Mouse (Mus musculus) kidney, adult 2 months (tissue): ENCODE data around the gene Ctsc. TPM values are rescaled to one million over a fixed set of nuclear protein-coding genes. Genes with fewer than 3 reads are reported as not detected.

Experiments
- DNase-seq: peaks from one replicate; pipeline ENCODE4 v3.0.0; 2021
- H3K27ac ChIP-seq: fragments of 200-500 bp; 2 replicates; pipeline ENCODE4 v1.5.1; 2012; ENCODE audit warnings: low read depth, low read length, control low read depth, inconsistent platforms; ENCODE audit not compliant: insufficient read depth
- H3K27me3 ChIP-seq: fragments of 200-500 bp; replicated peaks from 2 replicates; pipeline ENCODE4 v1.6.1; 2012; ENCODE audit warnings: mild to moderate bottlenecking, moderate library complexity, low read length, inconsistent platforms; ENCODE audit not compliant: control insufficient read depth, insufficient read depth
- H3K36me3 ChIP-seq: fragments of 200-500 bp; 2 replicates; pipeline ENCODE4 v1.6.1; 2012; ENCODE audit warnings: mild to moderate bottlenecking, moderate library complexity, low read length, inconsistent platforms; ENCODE audit not compliant: control insufficient read depth, insufficient read depth
- H3K4me1 ChIP-seq: fragments of 200-500 bp; 2 replicates; pipeline ENCODE4 v1.6.1; 2011; ENCODE audit warnings: low read length; ENCODE audit not compliant: control insufficient read depth, insufficient read depth
- H3K4me3 ChIP-seq: fragments of 200-500 bp; 2 replicates; pipeline ENCODE4 v1.5.1; 2011; ENCODE audit warnings: mild to moderate bottlenecking, low read depth, low read length, control low read depth; ENCODE audit not compliant: insufficient read depth
- CTCF ChIP-seq: fragments of 200-500 bp; conservative IDR thresholded peaks from 2 replicates; pipeline ENCODE4 v1.5.1; 2011; ENCODE audit warnings: low read depth, mild to moderate bottlenecking, control low read depth, low read length, moderate library complexity, mixed read lengths; ENCODE audit not compliant: insufficient read depth, insufficient read length
- POLR2A ChIP-seq: fragments of 200-500 bp; IDR thresholded peaks from one replicate; pipeline ENCODE4 v1.6.1; 2011; ENCODE audit warnings: low read depth, low read length, control low read depth
- WGBS: fragments of 180-500 bp; shearing (Covaris S2); methylation state at CpG from one replicate; pipeline ENCODE4 v1.1.7; 2018; 5-methylcytosine and 5-hydroxymethylcytosine counted together
- polyA plus RNA-seq: library from polyadenylated mRNA; depleted of rRNA; stranded (reverse); fragments of >200 nt; gene quantifications from 2 replicates; pipeline ENCODE4 v1.2.3, GENCODE M21; 2012

Gene Ctsc
- polyA plus RNA-seq, 1 experiment: 13.9 TPM

DNA sequence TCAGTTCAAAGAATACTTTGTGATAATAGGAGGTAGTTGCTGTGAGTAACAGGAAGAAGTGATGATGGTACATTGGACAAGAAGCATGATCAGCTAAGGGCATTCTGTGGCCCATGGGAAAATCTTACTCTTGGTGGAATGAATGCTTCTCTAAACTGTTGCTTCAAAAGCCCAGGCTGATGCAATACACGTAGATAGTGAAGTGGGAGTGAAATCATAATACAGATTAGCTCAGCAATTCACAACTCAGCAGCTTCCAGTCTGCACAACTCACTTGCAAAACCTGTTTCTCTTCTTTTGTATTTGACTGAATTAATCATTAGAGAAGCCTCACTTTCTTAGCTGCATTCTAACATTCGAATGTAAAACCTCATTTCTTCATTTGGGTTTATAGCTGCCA lies 6.4 kb upstream of the Ctsc start:
- DNase-seq: peak; percentile 31
- H3K27me3 ChIP-seq: no peaks in the 10 kb centered on the region
- no peaks in the 10 kb centered on the region for H3K36me3 ChIP-seq
- H3K27ac ChIP-seq: no peak overlapping the region; the same call in 1 of the 2 replicates
- TF ChIP-seq POLR2A (no peak), CTCF (no peak)
- 23% methylated on average over 2 of the region's 2 CpGs for WGBS
- 0 out of 2 replicates have a peak, but pooled peaks cover 4% of the 10 kb centered on the region for H3K4me1 ChIP-seq
- no peak overlapping the region for H3K4me3 ChIP-seq

DNA sequence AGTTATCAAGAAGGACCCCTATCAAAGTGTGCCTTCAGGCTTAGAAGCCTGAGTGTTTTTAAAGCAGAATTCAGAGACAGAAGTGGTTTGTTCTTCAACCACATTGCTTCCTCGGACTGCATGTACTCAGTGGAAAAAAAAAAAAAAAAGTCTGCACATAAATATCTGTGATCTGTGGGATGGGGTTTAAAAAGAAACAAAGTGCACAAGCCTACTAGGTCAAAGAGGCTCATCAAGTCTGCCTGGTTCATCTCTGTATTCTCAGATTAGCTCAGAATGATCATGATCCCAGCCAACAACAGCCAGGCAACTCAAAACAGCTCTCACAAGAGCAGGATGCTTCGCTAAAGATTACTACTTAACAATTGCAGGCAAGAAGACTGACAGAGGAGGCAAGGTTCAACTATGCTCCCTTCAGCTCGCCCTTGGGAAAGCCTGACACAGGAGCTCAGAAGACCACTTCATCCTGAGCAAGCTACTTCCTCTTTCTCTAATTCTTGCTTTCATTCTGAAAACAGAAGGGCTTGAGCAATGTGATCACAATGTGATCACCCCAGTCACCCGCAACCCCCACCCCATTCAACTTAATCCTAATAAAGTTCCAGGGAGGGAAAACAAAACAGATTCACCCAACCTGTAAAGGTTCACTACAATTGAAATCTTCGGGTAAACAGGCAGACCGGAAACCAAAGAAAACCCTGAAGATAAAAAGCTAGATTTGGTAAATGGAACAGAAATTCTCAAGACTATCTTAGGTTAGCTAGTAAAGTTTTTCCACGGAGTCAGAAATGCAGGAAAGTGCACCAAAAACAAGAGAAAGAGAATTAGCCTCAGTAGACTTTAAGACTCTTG lies 745 bp upstream of the Ctsc start:
- no peak for TF ChIP-seq CTCF
- TF ChIP-seq POLR2A: no peak

DNA sequence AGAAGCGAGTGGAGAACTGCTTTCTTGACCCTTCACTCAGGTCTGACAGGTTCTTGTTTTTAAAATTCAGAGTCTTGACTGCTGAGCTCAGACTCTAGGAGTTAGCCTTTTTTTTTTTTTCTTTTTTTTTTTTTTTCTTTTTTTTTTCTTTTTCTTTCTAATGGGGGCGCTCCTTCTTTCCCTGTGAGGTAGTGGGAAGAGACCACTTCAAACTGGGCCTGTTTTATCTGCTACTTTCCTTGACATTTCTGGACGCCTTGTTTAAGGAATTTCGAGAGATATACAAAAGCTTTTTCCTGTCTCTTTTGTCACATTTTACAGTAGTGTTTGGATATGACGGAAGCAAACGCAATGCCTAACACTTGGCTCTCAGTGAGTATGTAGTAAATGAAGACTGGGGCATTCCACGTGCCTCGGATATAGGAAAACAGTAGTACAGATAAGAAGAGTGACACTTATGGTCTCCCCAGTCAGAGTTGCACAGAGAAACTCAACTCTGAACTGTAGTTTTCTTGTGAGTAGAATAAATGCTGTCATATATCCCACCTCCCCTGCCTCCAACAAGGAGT lies 827 bp downstream of the Ctsc start:
- Histone ChIP-seq H3K36me3 (no peaks in the 10 kb centered on the region), H3K4me3 (no peak overlapping the region; the same call in 1 of the 2 replicates), H3K4me1 (no peaks in the 10 kb centered on the region; the same call in 1 of the 2 replicates), H3K27ac (no peak overlapping the region), H3K27me3 (no peaks in the 10 kb centered on the region)
- WGBS: 48% methylated on average over 8 of the region's 8 CpGs
- TF ChIP-seq POLR2A: no peak
- no peak for TF ChIP-seq CTCF
- DNase-seq: no peak

More for the DNA sequence above, 745 bp upstream of the Ctsc start:
- H3K27me3 ChIP-seq: no peaks in the 10 kb centered on the region
- peak overlapping the region; percentile 50; the same call in 1 of the 2 replicates for H3K4me3 ChIP-seq
- H3K27ac ChIP-seq: peak overlapping the region; percentile 35; the same call in 1 of the 2 replicates
- no peaks in the 10 kb centered on the region; the same call in 1 of the 2 replicates for H3K4me1 ChIP-seq
- DNase-seq: peak; percentile 16
- WGBS: 50% methylated on average over 7 of the region's 7 CpGs
- H3K36me3 ChIP-seq: no peaks in the 10 kb centered on the region

DNA sequence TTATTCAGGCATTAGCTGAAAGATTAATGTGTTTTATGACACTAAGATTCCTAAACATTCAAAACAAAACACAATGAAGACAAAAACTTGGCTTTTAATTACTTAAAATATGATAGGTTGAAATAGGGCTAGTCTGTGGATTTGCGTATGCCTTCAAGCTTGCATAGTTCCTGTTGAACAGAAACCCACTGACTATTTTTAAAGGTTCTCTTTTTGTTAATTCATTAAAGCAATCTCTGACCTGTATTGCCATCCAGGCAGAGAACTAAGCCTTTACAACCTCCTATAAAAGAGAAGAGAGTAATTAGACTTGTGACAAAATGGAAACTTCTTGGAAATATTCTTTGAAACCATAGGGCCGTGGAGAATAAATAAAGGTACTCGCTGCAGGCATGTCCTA lies 7.4 kb downstream of the Ctsc start:
- TF ChIP-seq POLR2A: no peak
- TF ChIP-seq CTCF: no peak
- Histone ChIP-seq H3K36me3 (no peaks in the 10 kb centered on the region), H3K27me3 (no peaks in the 10 kb centered on the region; the same call in 1 of the 2 replicates), H3K27ac (no peak overlapping the region), H3K4me3 (no peak overlapping the region), H3K4me1 (no peaks in the 10 kb centered on the region)
- no peak for DNase-seq
- 73% methylated on average over 3 of the region's 3 CpGs for WGBS

DNA sequence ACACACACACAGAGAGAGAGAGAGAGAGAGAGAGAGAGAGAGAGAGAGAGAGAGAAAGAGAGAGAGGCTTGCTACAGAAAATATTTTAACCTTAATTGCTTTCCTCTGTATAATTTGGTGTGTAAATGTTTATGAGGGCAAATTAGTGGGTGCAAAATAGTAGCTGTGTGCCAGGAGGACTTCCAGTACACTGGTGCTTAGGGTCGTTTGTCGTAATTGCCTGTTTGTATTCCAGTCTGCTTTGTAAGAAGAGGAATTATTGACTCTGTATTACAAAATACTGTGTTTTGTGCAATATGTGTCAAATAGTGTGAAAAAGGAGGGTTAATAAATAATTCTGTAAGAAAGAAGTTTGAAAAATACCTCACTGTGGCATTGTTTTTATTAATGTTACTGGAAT lies 13.2 kb downstream of the Ctsc start:
- H3K27me3 ChIP-seq: no peaks in the 10 kb centered on the region; the same call in 1 of the 2 replicates
- DNase-seq: no peak
- H3K4me3 ChIP-seq: no peak overlapping the region
- no peaks in the 10 kb centered on the region for H3K36me3 ChIP-seq
- no peak overlapping the region for H3K27ac ChIP-seq
- TF ChIP-seq CTCF (no peak), POLR2A (no peak)
- 48% methylated on average over 2 of the region's 2 CpGs for WGBS
- no peaks in the 10 kb centered on the region for H3K4me1 ChIP-seq

DNA sequence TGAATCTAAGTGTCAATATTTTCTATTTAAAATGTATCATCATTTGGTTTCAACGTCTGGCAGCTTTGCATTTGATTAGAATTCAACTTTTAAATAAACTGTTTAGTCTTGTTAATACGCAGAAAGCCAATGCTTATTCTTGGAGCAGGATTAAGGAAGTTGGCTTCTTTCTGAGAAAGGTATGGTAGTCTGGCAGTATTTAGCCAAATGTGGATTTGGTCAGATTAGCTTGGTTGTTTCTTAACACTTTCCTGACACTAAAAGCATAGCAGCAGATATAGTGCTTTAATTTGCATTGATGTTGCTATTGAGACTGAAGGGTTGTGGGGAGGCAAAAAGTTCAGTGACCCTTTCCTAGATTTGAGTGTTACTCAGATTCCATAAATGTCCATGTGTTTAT lies 14.2 kb downstream of the Ctsc start:
- WGBS: 67% methylated on average over 2 of the region's 2 CpGs
- Histone ChIP-seq H3K4me3 (no peak overlapping the region), H3K4me1 (no peaks in the 10 kb centered on the region), H3K36me3 (no peaks in the 10 kb centered on the region), H3K27ac (no peak overlapping the region), H3K27me3 (no peaks in the 10 kb centered on the region; the same call in 1 of the 2 replicates)
- TF ChIP-seq POLR2A (no peak), CTCF (no peak)
- no peak for DNase-seq

DNA sequence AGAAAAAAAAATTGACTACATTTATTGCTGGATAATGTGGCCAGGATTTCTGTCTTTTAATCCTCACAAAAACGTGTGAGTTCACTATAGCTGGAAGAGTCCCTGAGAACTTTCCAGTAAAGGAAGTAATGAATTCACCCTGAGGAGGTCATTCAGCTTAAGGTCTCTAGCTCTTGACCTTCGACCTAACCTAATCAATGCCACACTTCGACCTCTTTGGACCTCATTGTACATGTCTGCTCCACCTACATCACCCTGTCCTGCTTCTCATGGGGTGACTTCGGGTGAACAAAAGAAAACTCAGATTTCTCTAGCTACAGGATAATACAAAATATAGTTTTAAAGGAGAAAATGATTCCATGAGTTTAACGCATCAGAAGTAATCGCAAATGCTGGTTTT lies 16.0 kb downstream of the Ctsc start:
- DNase-seq: no peak
- Histone ChIP-seq H3K27me3 (no peaks in the 10 kb centered on the region), H3K27ac (no peak overlapping the region), H3K4me1 (no peaks in the 10 kb centered on the region), H3K4me3 (no peak overlapping the region), H3K36me3 (no peaks in the 10 kb centered on the region)
- 67% methylated on average over 6 of the region's 6 CpGs for WGBS
- TF ChIP-seq POLR2A (no peak), CTCF (no peak)
